Mouse (Mus musculus): ENCODE results near the gene Gba.
A peak's percentile ranks its signal among the peaks of the same experiment; 100 is the strongest.

Gba gene

DNA sequence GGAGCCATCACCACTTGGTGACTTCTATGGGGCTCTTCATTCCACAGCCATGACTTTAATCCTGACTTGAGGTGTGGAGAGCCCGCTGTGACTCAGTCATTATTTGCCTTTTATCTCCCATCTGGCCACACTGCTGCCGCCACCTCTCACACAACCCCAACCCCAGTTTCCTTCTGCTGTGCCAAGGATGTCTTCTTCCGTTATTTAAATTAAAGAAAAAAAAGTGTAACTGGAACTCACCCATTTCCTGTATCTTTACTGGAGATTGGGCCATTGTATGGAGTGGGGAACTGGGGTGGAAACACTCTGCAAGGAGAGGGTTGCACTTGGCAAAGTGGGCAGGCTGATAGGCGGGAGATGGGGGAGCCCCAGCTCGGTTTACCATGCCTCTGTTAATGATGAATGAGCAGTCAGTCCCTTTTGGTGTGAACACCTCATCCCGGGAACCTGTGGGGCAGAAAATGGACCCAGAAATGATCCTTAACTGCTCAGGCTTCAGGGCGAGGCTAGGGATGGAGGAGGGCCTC lies 20.1 kb upstream of the Gba start:
- no peak for DNase-seq (ENCODE audit: low spot score)

DNA sequence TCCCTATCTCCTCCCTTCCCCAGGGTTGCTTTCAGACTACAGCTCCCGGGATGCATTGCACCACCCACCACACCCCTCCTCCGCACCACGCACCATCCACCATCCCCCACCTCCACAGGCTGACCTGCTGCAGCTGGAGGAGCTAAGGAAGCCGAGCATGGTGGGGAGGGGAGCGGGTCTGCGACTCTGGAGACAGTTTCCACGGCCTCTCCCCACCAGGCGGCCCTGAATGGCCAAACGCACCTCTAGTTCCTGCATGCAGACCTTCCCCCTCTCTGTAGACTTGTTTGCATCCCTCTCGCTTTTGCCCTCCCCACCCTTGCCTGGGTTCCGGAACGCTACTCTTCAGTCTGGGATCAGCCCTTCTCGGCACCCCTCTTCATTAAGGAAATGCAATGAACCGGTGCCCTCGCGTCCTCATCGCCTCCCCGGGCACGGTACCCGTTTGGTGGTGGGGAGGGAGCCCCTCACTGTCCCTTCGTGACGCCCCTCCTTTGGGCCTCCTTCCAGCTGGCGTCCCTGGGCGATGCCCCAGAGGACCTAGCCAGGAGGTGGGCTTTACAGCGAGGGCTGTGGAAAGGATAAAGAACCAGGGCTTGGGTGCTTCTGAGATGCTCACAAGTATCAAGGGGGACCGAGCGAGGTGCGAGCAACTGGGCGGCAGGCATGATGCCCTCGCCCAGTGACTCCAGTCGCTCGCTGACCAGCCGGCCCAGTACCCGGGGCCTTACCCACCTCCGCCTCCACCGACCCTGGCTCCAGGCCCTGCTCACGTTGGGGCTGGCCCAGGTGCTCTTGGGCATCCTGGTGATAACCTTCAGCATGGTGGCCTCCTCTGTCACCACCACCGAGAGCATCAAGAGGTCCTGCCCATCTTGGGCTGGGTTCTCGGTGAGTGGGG lies 19.4 kb upstream of the Gba start, which contains the start of gene Fam189b:
Gene Fam189b, plus strand, starts transcription at position 86 of the 901 bp plus-strand sequence.
- DNase-seq (ENCODE audit: low spot score) = peak; percentile 86

DNA sequence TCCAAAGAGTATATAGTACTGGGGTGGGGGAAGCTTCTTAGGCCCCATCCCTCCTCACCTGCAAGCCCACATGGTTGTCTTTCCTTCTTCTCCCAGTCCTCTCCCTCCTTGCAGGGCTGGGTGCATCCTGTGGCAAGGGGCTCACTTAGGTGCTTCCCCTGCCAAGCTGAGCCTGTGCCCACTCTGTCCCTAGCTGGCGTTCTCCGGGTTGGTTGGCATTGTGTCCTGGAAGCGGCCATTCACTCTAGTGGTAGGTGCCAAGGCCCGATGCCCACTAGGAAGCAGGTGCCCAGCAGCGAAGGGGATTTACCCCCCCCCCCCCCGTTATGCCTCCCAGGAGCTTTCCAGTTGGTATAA lies 18.8 kb upstream of the Gba start:
- no peak for DNase-seq (ENCODE audit: low spot score)

DNA sequence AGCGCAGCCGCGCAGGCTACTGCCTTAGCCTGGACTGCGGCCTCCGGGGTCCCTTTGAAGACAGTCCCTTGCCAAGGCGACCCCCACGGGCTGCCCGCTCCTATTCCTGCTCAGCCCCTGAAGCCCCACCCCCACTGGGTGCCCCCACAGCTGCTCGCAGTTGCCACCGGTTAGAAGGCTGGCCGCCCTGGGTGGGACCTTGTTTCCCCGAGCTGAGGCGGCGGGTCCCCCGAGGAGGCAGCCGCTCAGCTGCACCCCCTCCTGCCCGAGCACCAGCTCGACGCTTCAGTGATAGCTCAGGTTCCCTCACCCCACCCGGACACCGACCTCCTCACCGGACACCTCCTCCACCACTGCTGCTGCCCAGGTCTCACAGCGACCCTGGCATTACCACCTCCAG lies 15.5 kb upstream of the Gba start:
- no peak for DNase-seq (ENCODE audit: low spot score)

DNA sequence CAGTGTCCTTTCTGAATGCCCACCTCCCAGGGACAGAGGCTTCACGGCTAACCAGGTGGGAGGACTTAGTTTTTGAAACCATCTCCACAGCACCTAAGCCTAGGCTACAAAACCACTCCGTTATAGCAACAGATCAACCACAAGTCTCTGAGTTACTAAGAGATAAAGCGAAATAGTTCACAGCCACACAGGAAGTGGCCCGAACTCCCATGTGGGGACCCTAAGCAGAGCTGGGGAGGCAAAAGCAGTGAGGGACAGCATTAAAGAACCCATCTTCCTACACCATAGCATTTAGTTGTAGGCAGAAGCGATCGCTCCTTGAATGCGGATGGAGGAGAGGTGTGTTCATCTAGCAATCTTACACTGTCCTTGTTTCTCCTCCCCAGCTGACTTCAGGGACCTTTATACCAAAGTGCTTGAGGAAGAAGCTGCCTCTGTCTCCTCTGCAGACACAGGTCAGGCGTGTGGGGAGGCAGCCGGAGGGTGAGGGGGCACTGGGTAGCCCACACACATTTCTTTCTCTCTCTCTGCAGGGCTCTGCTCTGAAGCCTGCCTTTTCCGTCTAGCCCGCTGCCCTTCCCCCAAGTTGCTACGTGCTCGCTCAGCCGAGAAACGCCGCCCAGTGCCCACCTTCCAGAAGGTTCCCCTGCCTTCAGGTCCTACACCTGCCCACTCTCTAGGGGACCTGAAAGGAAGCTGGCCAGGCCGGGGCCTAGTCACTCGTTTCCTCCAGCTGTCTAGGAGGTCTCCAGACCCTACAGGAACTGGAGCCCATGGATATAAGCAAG lies 14.8 kb upstream of the Gba start:
- no peak for DNase-seq (ENCODE audit: low spot score)

DNA sequence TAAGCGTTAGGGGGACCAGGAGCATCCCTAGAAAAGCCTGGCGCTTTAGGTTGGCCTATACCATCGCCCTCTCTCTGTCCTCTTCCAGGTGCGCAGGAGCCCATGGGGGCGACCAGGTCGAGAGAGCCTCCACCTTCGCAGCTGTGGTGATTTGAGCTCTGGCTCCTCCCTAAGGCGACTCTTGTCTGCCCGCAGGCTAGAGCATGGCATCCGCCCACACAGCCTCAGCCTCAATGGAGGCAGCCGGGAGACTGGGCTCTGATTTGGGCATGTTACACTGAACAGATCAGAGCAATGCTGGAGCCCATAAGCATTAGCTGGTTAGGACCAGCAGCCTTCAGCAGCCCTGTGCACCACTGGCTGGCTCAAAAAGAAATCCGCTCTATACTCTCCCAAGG lies 14.3 kb upstream of the Gba start:
- DNase-seq (ENCODE audit: low spot score) = no peak

DNA sequence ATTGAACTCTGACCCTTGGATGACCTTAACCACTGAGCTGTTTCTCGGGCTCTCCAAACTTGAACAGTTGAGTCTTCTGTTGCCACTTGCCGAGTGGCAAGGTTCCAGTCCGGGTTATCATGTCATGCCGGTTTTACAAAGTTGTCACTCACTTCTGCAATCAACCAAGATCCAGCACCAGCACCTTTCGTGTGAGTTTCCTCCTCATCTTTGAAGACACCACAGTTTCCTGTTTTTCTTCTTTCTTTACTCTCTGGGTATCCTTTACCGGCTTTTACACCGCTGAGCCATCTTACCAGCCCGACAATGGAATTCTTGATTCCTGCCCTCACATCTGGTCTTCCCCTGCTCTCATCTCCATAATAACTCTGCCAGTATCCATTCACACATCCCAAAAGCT lies 12.3 kb upstream of the Gba start:
- DNase-seq (ENCODE audit: low spot score) = no peak

DNA sequence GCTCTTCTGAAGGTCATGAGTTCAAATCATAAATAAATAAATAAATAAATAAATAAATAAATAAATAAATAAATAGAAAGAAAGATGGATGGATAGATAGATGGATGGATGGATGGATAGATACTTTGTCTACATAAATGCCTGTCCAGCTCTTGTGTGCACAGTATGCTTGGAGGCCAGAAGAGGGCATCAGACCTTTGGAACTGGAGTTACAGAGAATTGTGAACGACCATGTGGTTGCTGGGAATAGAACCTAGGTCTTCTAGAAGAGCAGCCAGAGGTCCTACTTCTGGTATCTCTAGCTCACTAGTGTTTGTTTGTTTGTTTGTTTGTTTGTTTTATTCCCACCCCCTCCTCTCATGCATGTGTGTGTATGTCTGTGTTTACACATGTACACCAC lies 9.4 kb upstream of the Gba start:
- DNase-seq (ENCODE audit: low spot score) = no peak

DNA sequence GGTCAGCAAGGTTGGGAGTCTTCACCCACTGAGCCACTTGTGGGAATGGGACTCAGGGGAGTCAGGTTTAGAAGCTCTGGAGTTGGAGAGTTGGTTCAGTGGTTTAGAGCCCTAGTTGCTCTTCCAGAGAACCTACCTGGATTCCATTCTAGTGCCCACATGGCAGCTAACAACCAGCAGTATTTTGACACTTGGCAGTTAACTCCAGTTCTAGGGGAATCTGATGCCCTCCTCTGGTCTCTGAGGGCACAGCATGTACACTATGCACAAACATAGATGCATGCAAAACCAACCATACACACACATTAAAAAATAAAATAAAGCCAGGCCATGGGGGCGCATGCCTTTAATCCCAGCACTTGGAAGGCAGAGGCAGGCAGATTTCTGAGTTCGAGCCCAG lies 8.9 kb upstream of the Gba start:
- DNase-seq (ENCODE audit: low spot score) = no peak

DNA sequence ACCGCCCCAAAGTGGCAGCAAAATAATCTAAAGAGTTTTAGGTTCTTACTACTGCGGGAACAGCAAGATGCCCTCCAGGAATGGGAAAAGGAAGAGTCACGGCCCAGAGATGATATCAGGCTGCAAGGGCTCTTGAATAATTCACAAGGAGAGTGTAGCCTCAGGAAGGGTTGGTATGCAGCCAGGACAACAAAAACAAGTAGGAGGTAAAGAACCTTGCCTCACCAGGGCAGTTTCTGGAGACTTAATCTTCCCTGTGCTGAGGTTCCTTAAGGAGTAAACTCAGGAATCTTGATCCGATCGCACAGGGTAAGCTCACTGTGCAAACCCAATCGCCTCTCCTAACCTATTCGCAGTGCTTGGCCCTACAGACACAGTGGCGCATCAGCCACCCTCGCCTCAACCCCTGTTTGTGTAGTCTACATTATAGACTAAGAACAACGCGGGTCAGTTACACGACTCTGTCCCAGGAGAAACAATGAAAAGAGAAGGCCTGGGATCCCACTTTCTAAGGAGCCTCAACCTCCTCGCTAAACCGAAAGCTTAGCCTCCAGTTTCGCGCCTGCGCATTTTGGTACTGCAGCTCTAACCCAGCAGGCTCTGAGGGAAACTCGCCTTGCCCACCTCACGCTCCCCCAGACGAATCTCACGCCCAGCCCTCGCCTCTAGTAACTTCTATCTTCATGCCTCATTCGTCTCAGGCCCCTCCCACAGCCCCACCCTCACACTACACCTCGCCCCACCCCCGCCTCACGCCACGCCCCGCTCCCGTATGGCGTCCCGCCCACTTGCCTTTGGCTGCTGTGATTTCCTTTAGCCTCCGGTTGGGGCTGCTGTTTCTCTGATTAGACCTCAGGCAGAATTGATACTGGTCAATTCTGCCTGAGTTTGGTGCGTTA lies 6.5 kb upstream of the Gba start:
- DNase-seq (ENCODE audit: low spot score) = peak; percentile 88

DNA sequence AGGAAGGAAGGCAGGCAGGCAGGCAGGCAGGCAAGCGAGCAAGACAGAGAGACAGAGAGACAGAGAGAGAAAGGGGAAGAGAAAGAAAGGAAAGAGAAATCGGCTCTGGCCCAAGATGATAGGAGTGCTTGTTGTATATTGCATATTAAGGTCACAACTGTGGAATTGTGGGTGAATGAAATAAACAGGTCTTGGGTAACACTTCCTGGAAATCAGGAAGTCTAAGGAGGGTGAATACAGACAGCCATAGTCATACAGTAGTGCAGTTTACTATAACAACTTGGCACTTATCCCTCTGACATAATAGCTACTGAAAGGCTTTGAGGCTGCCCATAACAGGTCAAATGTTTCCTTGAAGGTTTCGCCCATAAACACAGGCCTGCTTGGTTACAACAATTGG lies 2.9 kb upstream of the Gba start:
- DNase-seq (ENCODE audit: low spot score) = no peak

DNA sequence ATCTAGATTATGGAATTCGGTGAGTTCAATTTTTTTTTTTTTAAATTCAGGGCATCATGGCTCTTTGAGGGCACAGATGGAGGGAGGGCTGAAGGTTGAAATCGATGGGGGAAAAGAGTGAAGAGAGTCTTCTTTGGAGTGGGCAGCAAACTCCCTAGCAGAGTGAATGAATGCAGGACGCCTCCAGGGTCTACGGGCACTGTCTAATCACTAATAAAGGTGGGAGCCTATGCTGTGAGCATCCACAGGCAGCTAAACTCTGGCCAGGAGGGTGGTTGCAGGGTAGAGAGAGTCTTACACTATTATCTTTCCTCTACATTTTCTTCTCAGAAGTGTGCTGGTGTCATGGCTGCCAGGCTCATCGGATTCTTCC lies 400 bp downstream of the Gba start:
- DNase-seq (ENCODE audit: low spot score) = no peak

DNA sequence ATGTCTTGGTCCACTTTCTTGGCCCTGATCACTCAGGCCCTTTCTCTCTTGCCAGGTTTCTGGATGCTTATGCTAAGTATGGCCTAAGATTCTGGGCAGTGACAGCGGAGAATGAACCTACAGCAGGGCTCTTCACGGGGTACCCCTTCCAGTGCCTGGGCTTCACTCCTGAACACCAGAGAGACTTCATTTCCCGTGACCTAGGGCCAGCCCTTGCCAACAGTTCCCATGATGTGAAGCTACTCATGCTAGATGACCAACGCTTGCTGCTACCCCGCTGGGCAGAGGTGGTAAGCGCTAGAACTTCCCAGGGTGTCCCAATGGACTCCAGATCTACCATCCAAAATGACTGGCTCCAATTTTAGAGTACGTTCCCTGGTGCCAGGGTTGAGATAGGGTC lies 3.4 kb downstream of the Gba start:
- no peak for DNase-seq (ENCODE audit: low spot score)

DNA sequence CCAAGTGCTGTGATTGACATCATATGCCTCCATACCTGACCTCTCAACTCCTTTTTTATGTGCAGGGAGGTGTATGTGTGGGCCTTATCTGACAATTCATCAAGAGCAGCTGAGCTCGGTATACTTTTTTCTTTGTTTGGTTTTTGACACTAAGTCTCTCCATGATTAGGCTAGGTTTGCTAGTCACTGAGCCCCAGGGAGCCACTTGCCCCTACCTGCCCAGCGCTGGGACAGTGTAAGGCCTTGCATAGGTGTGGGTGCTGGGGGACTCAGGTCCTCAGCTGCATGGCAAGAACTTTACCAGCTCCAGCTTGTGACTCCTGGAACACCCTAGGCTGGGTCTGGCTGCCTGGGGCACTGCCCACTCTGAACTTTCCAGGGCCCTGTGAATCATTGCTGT lies 4.0 kb downstream of the Gba start:
- no peak for DNase-seq (ENCODE audit: low spot score)

DNA sequence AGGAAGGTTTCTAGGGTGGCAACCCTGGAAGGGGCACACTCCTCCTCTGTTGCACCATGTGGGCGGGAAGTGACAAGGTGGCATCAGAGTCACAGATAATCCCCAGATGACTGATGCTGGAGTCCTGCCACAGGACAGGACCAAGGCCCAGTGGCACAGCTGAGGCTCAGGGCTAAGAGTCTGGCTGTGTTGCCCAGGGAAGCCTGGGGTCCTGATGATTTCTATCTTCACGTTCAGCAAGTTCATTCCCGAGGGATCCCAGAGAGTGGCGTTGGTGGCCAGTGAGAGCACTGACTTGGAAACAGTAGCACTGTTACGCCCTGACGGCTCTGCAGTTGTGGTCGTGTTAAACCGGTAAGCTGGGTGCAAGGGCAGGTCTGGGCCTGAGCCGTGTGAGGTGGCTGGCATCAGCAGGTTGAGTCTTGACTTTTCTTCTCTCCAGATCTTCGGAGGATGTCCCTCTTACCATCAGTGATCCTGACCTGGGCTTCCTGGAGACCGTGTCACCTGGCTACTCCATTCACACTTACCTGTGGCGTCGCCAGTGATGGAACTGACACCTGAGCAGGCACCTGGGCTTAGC lies 5.4 kb downstream of the Gba start:
- no peak for DNase-seq (ENCODE audit: low spot score)

DNA sequence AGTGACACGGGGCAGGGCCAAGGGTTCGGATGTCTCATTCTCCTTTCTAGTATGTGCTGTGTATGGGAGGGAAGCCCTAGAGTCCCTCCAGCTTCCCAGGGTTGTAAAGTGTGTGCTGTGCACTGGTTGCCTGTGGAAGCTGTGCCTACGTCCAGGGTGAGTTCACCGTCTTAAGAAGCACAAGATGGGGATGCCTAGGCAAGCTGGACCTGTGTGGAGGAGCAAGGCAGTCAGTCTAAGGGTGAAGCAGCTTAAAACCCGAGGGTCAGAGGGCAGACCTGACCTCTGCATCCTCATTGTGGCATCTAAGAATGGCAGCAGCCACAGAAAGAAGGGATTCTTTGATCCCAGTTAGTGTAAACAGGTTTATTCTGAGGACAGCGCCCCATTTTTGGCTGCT lies 6.0 kb downstream of the Gba start:
- DNase-seq (ENCODE audit: low spot score) = no peak

DNA sequence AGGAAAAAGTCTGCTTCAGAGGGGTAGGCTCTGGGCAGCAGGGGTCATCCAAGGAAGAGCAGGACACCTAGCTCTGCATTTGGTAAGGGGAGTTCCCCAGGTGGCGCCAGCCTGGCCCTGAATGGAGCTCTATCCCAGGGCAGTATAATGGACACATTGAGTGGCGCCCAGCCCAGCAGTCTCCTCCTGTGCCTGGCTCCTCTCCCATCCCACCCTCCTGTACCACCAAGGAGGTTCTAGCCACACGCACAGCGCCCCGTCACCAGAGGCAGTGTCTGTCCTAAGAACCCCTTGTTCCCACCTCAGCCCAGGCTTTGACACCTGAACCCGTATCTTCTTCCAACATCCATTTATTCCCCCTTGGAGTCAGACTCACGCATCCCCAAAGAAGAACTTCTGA lies 7.0 kb downstream of the Gba start:
- no peak for DNase-seq (ENCODE audit: low spot score)

DNA sequence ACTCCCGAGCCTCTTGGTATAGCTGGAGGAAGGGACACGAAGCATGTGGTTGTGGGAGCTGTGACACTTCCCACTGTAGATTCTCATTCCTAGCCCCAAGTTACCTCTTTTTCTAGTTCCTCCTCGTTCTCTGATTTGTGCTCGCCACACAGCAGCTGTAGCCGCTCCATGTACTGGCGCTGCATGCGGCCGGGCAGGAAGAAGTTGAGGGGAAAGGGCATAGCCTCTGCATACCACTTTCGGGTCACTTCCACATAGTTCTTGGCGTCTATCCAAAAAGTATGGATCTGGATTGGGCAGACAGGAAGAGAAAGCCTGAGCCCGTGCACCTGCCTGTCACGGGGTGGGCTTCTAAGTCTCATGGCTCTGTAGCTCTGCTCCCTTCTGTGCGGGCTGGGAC lies 7.4 kb downstream of the Gba start:
- DNase-seq (ENCODE audit: low spot score) = no peak

DNA sequence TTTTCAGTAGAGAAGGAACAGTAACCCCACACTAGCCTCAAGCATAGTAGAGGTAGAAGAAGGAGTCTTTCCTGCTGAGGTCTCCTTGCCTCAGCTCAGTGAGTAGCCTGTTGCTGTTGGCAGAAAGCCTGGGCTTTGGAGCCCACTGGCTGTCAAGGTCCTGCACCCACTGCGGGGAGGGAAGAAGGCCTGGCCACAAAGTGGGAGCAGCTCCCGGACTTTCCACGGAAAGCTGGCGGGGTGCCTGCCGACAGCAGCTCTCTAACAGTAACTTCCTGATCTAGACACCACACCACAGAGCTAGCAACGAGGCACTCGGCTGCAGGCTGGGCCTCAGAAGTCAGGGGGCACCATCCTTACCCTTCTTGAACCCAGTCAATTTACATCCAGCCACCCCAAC lies 8.0 kb downstream of the Gba start:
- DNase-seq (ENCODE audit: low spot score) = no peak

DNA sequence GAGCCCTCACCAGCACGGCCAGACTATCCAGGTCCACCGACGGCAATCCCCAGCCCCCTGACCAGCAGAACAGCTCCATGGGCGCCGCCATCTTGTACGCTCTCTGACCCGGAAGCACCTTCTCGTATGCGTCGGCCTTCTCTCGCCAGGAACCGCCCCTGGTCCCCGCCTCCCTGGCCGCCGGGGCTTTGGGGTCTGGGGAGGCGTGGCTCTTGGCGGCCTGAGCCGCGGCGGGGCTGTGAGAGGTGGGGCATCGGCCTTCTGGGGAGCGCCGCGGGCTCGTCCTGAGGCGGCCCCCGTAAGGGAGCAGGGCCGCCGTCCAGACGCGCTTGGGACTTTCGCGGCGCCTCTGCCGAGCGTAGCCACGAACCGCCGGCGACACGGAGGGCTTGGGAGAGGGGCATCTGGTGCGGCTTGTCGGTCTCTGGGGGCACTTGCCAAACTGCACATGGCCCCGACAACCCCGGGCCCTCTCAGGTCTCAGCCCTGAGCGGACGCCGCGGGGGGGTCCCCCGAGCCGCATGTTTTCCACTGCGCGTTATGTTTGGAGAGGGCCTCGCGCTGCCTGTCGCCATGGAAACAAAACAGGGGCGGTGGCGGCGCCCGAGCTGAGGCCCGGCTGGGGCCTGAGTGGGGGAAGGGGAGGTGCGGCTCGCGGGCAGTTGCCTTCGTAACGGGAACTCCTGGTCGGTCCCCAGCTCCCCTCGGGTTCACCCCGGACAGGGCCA lies 11.2 kb downstream of the Gba start:
- DNase-seq (ENCODE audit: low spot score) = peak; percentile 94
